Mouse (Mus musculus): ENCODE measurements around the gene Plekhg3.

Plekhg3 gene

GRCm38 (mm10) chr12:76619847-76620246, 89.2 kb downstream of the Plekhg3 start:
- no peak for DNase-seq (ENCODE audit: low spot score in 2 of 2)

GRCm38 (mm10) chr12:76623374-76623773, 92.7 kb downstream of the Plekhg3 start:
- peak in 1 of 2 experiments; percentile 36 for DNase-seq (ENCODE audit: low spot score in 2 of 2)

Measured in left cerebral cortex, adult 9 months (tissue).